Mouse (Mus musculus): Measurements from ENCODE around the gene Bdkrb1.
A peak's percentile ranks its signal among the peaks of the same experiment; 100 is the strongest.

The Bdkrb1 gene

GRCm38 (mm10) chr12:105602581-105603210 lies at the start of gene Bdkrb1:
TSS of gene Bdkrb1 (plus strand) at chr12:105603085.
- DNase-seq (ENCODE audit: extremely low read depth, low read depth), result no peak

GRCm38 (mm10) chr12:105554151-105554772 lies 48.6 kb upstream of the Bdkrb1 start:
- peak; percentile 26 for DNase-seq (ENCODE audit: extremely low read depth, low read depth)

GRCm38 (mm10) chr12:105555172-105555571 lies 47.7 kb upstream of the Bdkrb1 start:
- DNase-seq (ENCODE audit: extremely low read depth, low read depth), result no peak

GRCm38 (mm10) chr12:105557250-105557925 lies 45.5 kb upstream of the Bdkrb1 start:
- no peak for DNase-seq (ENCODE audit: extremely low read depth, low read depth)

- no peak for DNase-seq (ENCODE audit: extremely low read depth, low read depth)
Measured at GRCm38 (mm10) chr12:105561007-105561534, 41.8 kb upstream of the Bdkrb1 start.

GRCm38 (mm10) chr12:105562056-105562820 lies 40.6 kb upstream of the Bdkrb1 start:
- no peak for DNase-seq (ENCODE audit: extremely low read depth, low read depth)

- no peak for DNase-seq (ENCODE audit: extremely low read depth, low read depth)
Measured at GRCm38 (mm10) chr12:105562936-105563680, 39.8 kb upstream of the Bdkrb1 start, which contains the start of gene Bdkrb2. TSS of gene Bdkrb2 (plus strand) at chr12:105563226.

GRCm38 (mm10) chr12:105563726-105564275 lies 39.1 kb upstream of the Bdkrb1 start:
- no peak for DNase-seq (ENCODE audit: extremely low read depth, low read depth)

- DNase-seq (ENCODE audit: extremely low read depth, low read depth), result no peak
Measured at GRCm38 (mm10) chr12:105565221-105565620, 37.7 kb upstream of the Bdkrb1 start.

GRCm38 (mm10) chr12:105571867-105572266 lies 31.0 kb upstream of the Bdkrb1 start:
- DNase-seq (ENCODE audit: extremely low read depth, low read depth), result no peak

- DNase-seq (ENCODE audit: extremely low read depth, low read depth), result no peak
Measured at GRCm38 (mm10) chr12:105572622-105573021, 30.3 kb upstream of the Bdkrb1 start.

GRCm38 (mm10) chr12:105574356-105574755 lies 28.5 kb upstream of the Bdkrb1 start:
- no peak for DNase-seq (ENCODE audit: extremely low read depth, low read depth)

- DNase-seq (ENCODE audit: extremely low read depth, low read depth), result no peak
Measured at GRCm38 (mm10) chr12:105580490-105580889, 22.4 kb upstream of the Bdkrb1 start.

- no peak for DNase-seq (ENCODE audit: extremely low read depth, low read depth)
Measured at GRCm38 (mm10) chr12:105582486-105582885, 20.4 kb upstream of the Bdkrb1 start.

GRCm38 (mm10) chr12:105583484-105583883 lies 19.4 kb upstream of the Bdkrb1 start:
- DNase-seq (ENCODE audit: extremely low read depth, low read depth), result peak; percentile 28

- peak; percentile 47 for DNase-seq (ENCODE audit: extremely low read depth, low read depth)
Measured at GRCm38 (mm10) chr12:105584851-105585250, 18.0 kb upstream of the Bdkrb1 start.

GRCm38 (mm10) chr12:105587526-105587925 lies 15.4 kb upstream of the Bdkrb1 start:
- DNase-seq (ENCODE audit: extremely low read depth, low read depth), result no peak

- DNase-seq (ENCODE audit: extremely low read depth, low read depth), result no peak
Measured at GRCm38 (mm10) chr12:105590786-105591185, 12.1 kb upstream of the Bdkrb1 start.

GRCm38 (mm10) chr12:105592361-105592761 lies 10.5 kb upstream of the Bdkrb1 start:
- DNase-seq (ENCODE audit: extremely low read depth, low read depth), result no peak

GRCm38 (mm10) chr12:105593471-105593870 lies 9.4 kb upstream of the Bdkrb1 start:
- no peak for DNase-seq (ENCODE audit: extremely low read depth, low read depth)
